Mouse (Mus musculus) right cerebral cortex, postnatal 25 days (tissue): ENCODE measurements around the gene Ccnl2.

Experiments used
- DNase-seq: peaks from one replicate; pipeline ENCODE4 v3.0.0; 2022

Ccnl2 gene

DNA sequence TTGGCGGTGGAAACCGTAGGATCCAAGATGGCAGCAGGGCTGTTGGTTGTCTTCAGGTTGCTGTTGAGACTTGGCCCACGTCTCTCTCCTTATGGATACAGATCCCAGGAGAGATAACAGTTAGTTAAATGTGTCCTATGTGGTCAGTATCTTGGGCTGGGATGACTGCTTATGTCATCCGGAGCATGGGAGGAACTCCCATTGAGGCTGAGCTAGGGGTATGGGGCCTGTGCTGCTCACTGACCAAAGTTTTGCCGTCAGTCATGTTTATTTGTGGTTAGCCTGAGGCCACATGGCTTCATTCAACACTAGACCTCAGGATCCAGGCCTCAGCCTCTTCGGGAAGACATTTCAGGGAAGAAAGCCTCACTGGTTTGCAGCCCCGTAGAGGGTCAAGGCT, 59.1 kb downstream of the Ccnl2 start:
- no peak for DNase-seq
